Mouse (Mus musculus): ENCODE results near the gene Wdr73.

DNA sequence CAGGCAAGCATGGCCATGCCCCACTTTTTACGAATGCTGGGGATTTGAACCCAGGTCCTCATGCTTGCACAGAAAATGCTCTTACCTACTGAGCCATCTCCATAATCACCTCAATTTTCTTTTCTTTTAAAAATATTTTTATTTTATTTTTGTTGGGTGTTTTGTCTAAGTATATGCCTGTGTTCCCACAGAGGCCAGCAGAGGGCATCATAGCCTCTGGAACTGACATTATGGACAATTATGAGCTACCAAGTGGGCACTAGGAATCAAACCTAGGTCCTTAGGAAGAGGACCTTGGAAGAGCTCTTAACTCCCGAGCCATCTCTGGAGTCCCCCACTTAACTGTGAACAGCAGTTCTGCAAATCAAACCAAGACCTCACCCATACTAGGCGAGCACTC is 47.9 kb downstream of the Wdr73 start:
- TF ChIP-seq CTCF (IDR thresholded peaks at IDR 0.05; ENCODE audit: extremely low read depth, insufficient read depth, low read length) (no peak), POLR2A (IDR thresholded peaks at IDR 0.05; ENCODE audit: extremely low read depth, insufficient read depth, low read length) (no peak)

Measured in cortical plate, adult 2 months (tissue).